Mouse (Mus musculus) thymus, postnatal 14 days (tissue): Measurements from ENCODE around the gene Ptger4.
"Not testable (repeated sequence)": the region's sequence is repeated elsewhere in the genome, so short reads cannot be mapped to it uniquely, and the experiment has no call there.

Experiments
- DNase-seq: peaks from one replicate; pipeline ENCODE4 v3.0.0; 2021

Ptger4 gene

GRCm38 (mm10) chr15:5237012-5237660, 6.9 kb downstream of the Ptger4 start:
- DNase-seq: peak; percentile 69

GRCm38 (mm10) chr15:5236538-5236937, 7.4 kb downstream of the Ptger4 start:
- peak; percentile 88 for DNase-seq

GRCm38 (mm10) chr15:5235527-5235926, 8.5 kb downstream of the Ptger4 start:
- DNase-seq: peak; percentile 21

DNA sequence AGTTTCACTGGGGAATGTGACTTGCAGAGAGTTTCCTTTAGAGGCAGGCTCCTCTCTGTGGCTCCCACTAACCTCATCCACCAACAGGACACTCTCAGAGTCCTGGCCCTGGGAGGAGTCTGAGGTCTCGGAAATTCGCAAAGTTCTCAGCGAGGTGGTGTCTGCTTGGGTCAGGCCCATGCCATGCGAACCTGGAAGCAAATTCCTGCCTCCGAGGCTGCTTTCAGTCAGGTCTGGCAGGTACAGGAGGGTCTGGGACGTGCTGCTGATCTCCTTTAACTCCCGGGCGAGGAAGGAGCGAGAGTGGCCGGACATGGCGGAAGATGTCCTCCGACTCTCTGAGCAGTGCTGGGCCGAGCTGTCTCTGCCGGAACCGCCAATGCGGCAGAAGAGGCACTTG, 9.3 kb downstream of the Ptger4 start:
- DNase-seq: no peak

DNA sequence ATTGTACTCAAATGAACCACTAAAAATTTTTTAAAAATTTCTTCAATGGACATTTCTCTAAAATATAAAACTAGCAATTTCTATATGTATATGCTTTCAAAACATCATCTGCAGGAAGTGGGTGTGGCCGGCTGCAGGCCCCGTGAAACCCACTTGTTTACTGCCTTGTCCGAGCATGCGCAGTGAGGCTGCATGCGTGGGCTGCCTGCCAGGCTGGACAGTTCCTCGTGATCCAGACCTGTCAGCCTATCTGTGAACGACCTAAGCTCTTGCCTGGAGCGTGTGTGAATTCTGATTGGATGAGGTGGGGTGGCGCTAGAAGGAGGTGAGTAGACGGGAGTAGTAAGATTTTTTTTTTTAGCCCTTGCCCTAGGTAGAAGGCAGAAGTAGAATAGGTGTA, 13.2 kb downstream of the Ptger4 start:
- not testable (repeated sequence) for DNase-seq

DNA sequence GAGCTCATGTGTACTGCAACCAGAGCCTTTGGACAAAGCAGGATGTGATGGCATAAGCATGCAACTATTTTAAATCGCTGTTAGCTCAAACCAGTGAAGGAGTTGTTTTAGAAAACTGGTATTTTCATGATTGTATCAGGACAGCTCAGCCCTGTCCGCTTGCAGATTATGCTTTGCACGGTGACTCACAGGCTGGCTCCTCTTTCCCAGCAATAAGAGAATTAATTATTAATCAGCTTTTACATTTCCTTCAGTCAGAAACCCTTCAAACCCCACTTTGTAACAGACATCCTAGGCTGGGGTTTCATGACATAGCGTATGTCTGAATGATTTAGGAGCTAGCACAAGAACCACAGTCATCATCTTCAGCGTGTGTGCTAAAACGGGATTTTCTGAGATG, 23.5 kb downstream of the Ptger4 start:
- DNase-seq: no peak

GRCm38 (mm10) chr15:5209116-5209515, 34.9 kb downstream of the Ptger4 start:
- no peak for DNase-seq

DNA sequence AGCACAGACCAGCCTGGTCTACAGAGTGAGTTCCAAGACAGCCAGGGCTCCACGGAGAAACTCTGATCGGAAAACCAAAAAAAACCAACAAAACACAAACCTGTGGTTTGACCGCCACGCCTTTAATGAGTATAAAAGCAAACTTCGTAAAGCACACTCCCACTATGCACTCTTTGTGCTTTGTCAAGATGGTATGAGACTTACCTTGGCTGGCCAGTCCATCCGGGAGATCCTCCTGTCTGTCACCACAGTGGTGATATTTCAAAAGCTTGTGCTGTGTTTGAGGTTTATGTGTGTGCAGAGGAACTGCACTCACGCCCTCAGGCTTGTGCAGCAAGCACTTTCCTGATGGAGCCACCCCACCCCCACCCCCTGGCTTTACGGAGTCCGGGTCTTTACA, 38.8 kb downstream of the Ptger4 start:
- DNase-seq: no peak

DNA sequence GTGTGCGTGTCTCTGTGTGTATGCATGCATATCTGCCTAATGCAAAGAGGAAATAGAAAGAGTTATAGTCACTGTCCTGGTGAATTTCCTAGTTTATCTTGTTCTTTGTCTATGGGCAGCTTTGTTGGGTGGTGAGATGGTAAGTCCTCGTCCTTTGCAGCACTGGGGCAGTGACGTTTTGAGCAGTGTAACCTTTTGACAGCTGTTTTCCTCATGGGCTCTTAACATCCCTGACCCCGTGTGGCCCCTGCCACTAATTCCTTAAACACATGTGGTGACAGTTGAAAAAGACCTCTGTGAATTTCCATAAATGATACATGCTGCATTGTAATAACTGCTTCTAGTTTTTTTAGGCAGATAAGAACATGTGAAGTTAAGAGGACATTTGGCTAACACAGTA, 47.3 kb downstream of the Ptger4 start:
- DNase-seq: no peak

- no peak for DNase-seq
Measured at GRCm38 (mm10) chr15:5195987-5196514, 47.9 kb downstream of the Ptger4 start.

- no peak for DNase-seq
Measured at GRCm38 (mm10) chr15:5194931-5195330, 49.1 kb downstream of the Ptger4 start.

DNA sequence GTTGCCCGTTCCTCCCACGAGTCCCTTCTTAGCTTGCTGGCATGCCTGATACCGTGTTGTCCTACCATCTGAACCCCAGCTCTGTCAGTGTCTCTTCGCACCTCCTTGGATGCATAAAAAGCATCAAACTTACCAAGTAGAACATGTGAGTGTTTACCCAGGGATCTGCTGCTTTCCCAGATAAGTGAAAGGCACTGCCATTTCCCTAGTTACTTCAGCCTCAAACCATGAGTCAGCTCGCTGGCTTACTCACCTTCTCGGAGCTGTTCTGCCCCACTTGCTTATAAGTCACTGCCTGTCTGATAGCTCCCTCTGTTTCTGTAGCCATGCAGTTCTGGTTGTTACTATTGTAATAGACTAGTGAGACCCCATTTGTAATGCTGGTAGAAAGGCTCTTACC, 49.5 kb downstream of the Ptger4 start:
- DNase-seq: no peak

GRCm38 (mm10) chr15:5193833-5194232, 50.2 kb downstream of the Ptger4 start:
- DNase-seq: peak; percentile 7

- DNase-seq: peak; percentile 8
Measured at GRCm38 (mm10) chr15:5189504-5190093, 54.4 kb downstream of the Ptger4 start.

GRCm38 (mm10) chr15:5188029-5188428, 56.0 kb downstream of the Ptger4 start:
- DNase-seq: no peak

DNA sequence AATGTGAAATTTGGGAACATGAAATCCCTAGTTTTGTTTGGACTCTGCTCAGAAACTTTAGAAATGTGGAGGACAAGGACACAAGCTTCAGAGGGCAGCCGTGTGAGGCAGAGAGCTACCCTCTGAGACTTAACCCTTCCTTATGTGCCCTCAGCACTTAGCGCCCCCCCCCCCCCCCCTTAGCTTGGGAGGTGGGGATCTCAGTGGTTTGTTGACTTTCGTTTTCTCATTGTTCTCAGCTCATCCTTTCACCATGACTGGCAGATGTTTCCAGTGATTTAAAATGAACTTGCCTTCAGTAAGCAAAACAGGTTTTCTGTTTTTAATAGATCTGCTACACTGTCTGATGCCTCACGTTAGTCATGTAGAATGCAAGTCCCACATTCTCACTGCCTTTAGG, 56.9 kb downstream of the Ptger4 start:
- DNase-seq: no peak

DNA sequence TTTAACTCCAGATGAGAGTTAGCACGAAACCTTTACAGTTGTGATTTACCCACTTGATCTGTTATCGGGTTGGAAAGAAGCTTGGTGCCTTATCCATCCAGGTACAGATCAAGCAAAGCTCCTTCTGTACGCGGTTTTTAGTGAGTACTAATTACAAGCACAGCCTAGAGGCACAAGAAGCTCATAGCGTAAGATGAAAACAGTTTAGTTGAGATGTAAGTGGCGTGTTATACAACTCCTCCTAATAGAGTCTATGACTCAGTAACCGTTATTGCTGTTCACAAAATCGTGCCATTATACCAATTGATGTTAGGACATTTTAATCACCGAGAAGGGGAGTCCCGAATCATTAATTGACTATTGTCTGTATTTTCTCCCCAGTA, 57.7 kb downstream of the Ptger4 start:
- DNase-seq: no peak

GRCm38 (mm10) chr15:5185366-5186292, 58.4 kb downstream of the Ptger4 start, which contains the start of gene Ttc33:
Gene Ttc33 (plus strand): TSS chr15:5185525.
- DNase-seq: peak; percentile 76

DNA sequence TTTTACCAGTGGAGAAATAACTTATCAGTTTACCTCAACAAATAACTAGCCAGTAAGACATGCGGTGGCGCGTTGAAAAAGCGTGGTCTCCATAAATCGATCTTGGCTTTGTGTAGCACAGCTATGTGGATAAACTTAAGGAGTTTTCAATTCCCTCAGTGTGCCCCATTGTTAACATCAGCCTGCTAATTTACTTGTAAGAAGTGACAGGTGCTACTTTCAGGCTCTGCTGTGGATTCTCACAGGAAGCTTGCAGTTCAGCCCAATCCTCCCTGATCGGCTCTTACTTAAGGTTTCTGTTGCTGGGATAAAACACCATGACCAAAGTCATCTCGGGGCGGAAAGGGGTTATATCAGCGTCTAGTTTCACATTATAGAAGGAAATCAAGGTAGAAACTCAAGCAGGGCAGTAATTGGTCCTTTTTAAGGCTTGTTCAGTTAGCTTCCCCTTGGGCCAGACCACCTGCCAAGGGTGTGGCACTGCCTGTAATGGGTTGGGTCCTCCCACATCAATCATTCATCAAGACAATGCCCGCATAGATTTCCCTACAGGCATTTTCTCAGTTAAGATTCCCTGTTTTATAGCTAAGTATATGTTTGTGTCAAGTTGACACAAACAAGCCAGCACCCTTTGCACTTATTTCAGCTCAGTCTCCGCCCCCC, 59.2 kb downstream of the Ptger4 start:
- DNase-seq: peak; percentile 11

DNA sequence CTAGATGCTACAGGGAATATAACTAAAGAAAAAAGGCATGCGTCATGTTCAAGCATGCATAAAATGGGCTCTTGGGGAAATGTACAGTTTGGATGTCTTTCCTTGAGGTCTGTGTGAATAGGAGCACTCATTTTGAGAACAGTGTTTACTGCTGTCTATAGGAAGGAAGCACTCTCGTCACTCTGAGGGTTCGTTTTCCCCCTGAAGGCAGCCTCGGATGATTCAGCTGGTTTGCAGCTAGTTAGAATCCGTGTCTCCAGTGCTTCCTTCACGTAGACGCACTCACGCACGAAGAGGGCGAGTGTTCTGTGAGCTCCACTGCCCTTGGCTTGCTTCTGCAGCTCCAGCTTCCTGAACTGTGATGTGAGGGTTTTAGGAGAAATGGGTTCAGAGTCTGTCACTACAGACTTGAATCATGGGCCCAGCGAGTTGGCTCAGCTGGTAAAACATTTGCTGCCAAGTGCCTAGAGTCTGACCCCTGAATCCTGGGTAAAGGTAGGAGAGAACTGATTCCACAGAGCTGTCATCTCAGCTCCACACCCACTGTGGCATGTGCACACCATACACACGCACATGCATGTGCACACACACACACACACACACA, 70.7 kb downstream of the Ptger4 start:
- no peak for DNase-seq

DNA sequence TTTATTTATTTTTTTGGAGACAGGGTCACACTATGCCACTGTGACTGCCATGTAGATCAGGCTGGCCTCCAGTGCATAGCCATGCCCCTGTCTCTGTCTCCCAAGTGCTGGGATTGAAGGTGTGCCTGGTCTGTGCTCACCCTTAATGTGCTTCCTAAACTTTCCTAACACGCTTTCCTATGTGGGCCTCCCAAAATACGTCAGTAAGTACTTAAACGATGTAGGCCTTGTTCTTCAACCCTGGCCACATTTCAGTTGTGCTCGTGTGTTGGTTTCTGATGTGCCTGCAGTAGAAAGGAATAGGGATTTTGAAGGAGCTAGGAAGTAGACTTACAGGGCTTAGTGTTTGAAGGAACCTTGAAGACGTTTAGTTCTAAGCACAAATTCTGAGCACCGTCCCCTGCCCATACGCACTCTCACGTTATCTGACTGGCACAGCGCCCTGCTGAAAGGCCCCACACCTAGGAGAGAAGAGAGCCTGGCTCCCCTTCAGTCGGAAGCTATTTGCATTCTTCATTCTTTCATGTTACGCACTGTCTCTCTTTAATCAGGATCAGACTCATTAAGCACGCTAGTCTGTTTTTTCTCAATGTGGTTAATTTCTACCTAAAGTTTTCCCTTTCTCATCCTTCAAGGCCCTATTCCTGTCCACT, 78.7 kb downstream of the Ptger4 start:
- no peak for DNase-seq

- DNase-seq: no peak
Measured at GRCm38 (mm10) chr15:5158827-5159226, 85.2 kb downstream of the Ptger4 start.
